Mouse (Mus musculus): ENCODE measurements around the gene Nup107. TPM values are rescaled to one million over a fixed set of nuclear protein-coding genes. Genes with fewer than 3 reads are reported as not detected.
"Not testable (repeated sequence)": the region's sequence is repeated elsewhere in the genome, so short reads cannot be mapped to it uniquely, and the experiment has no call there.

The Nup107 gene
- polyA plus RNA-seq, 1 experiment from 2014 or later, result 68.1 TPM

GRCm38 (mm10) chr10:117758344-117758743 lies 34.2 kb downstream of the Nup107 start:
- H3K27me3 ChIP-seq; H3K27ac ChIP-seq; ATAC-seq; H3K4me3 ChIP-seq; H3K9ac ChIP-seq; H3K9me3 ChIP-seq (replicated peaks); H3K4me2 ChIP-seq; H3K4me1 ChIP-seq: not testable (repeated sequence)
- WGBS, result 98% methylated on average over 3 of the region's 3 CpGs
- H3K36me3 ChIP-seq (ENCODE audit: poor library complexity, severe bottlenecking), result peaks cover 88% of the 10 kb centered on the region

GRCm38 (mm10) chr10:117757796-117758342 lies 34.6 kb downstream of the Nup107 start:
- Histone ChIP-seq H3K9ac (no peak overlapping the region), H3K9me3 (replicated peaks) (no peaks in the 10 kb centered on the region), H3K27ac (no peak overlapping the region), H3K4me1 (no peaks in the 10 kb centered on the region), H3K27me3 (no peaks in the 10 kb centered on the region), H3K4me2 (no peak overlapping the region), H3K36me3 (ENCODE audit: poor library complexity, severe bottlenecking) (peaks cover 88% of the 10 kb centered on the region), H3K4me3 (no peak overlapping the region)
- no peak for ATAC-seq
- 91% methylated on average over 7 of the region's 7 CpGs for WGBS

- Histone ChIP-seq H3K36me3 (ENCODE audit: poor library complexity, severe bottlenecking) (peaks cover 85% of the 10 kb centered on the region), H3K9me3 (replicated peaks) (no peaks in the 10 kb centered on the region), H3K4me1 (no peaks in the 10 kb centered on the region), H3K9ac (no peak overlapping the region), H3K4me3 (no peak overlapping the region), H3K4me2 (no peak overlapping the region), H3K27me3 (no peaks in the 10 kb centered on the region), H3K27ac (no peak overlapping the region)
- ATAC-seq, result no peak
- 93% methylated on average over 1 of the region's 1 CpGs for WGBS
Observed at GRCm38 (mm10) chr10:117757259-117757658, 35.2 kb downstream of the Nup107 start.

- no peak for ATAC-seq
- WGBS, result 92% methylated on average over 5 of the region's 5 CpGs
Observed at GRCm38 (mm10) chr10:117756784-117757183, 35.7 kb downstream of the Nup107 start.

GRCm38 (mm10) chr10:117755799-117756467 lies 36.6 kb downstream of the Nup107 start:
- H3K36me3 ChIP-seq (ENCODE audit: poor library complexity, severe bottlenecking), result peaks cover 86% of the 10 kb centered on the region
- no peaks in the 10 kb centered on the region for H3K9me3 ChIP-seq (replicated peaks)

More at GRCm38 (mm10) chr10:117756784-117757183, 35.7 kb downstream of the Nup107 start:
- Histone ChIP-seq H3K9me3 (replicated peaks) (no peaks in the 10 kb centered on the region), H3K27me3 (no peaks in the 10 kb centered on the region), H3K4me2 (no peak overlapping the region), H3K27ac (no peak overlapping the region), H3K4me1 (no peaks in the 10 kb centered on the region), H3K36me3 (ENCODE audit: poor library complexity, severe bottlenecking) (peaks cover 86% of the 10 kb centered on the region), H3K9ac (no peak overlapping the region), H3K4me3 (no peak overlapping the region)

GRCm38 (mm10) chr10:117755086-117755798 lies 37.3 kb downstream of the Nup107 start:
- H3K27me3 ChIP-seq, result no peaks in the 10 kb centered on the region
- no peak for ATAC-seq
- no peaks in the 10 kb centered on the region for H3K9me3 ChIP-seq (replicated peaks)
- no peaks in the 10 kb centered on the region for H3K4me1 ChIP-seq
- no peak overlapping the region for H3K4me2 ChIP-seq
- H3K27ac ChIP-seq, result no peak overlapping the region
- no peak overlapping the region for H3K4me3 ChIP-seq
- peaks cover 83% of the 10 kb centered on the region for H3K36me3 ChIP-seq (ENCODE audit: poor library complexity, severe bottlenecking)
- WGBS, result 90% methylated on average over 13 of the region's 13 CpGs
- no peak overlapping the region for H3K9ac ChIP-seq

More at GRCm38 (mm10) chr10:117755799-117756467, 36.6 kb downstream of the Nup107 start:
- no peaks in the 10 kb centered on the region for H3K27me3 ChIP-seq
- no peak overlapping the region for H3K4me3 ChIP-seq
- H3K27ac ChIP-seq, result no peak overlapping the region
- whole genome bisulfite sequencing, result 94% methylated on average over 11 of the region's 11 CpGs
- ATAC-seq, result no peak
- H3K4me1 ChIP-seq, result no peaks in the 10 kb centered on the region
- H3K9ac ChIP-seq, result no peak overlapping the region
- no peak overlapping the region for H3K4me2 ChIP-seq

- no peaks in the 10 kb centered on the region for H3K27me3 ChIP-seq
- 96% methylated on average over 7 of the region's 7 CpGs for WGBS
- H3K27ac ChIP-seq, result no peak overlapping the region
- H3K4me3 ChIP-seq, result no peak overlapping the region
- H3K4me2 ChIP-seq, result no peak overlapping the region
- no peaks in the 10 kb centered on the region for H3K9me3 ChIP-seq (replicated peaks)
- no peak for ATAC-seq
- H3K36me3 ChIP-seq (ENCODE audit: poor library complexity, severe bottlenecking), result peaks cover 83% of the 10 kb centered on the region
- no peaks in the 10 kb centered on the region for H3K4me1 ChIP-seq
- H3K9ac ChIP-seq, result no peak overlapping the region
Observed at GRCm38 (mm10) chr10:117754609-117754940, 37.9 kb downstream of the Nup107 start.

GRCm38 (mm10) chr10:117753711-117754608 lies 38.5 kb downstream of the Nup107 start:
- WGBS, result 94% methylated on average over 8 of the region's 8 CpGs
- no peak for ATAC-seq
- H3K27ac ChIP-seq, result no peak overlapping the region
- peaks cover 83% of the 10 kb centered on the region for H3K36me3 ChIP-seq (ENCODE audit: poor library complexity, severe bottlenecking)
- no peak overlapping the region for H3K4me3 ChIP-seq
- H3K4me1 ChIP-seq, result no peaks in the 10 kb centered on the region
- no peaks in the 10 kb centered on the region for H3K9me3 ChIP-seq (replicated peaks)
- H3K9ac ChIP-seq, result no peak overlapping the region
- H3K27me3 ChIP-seq, result no peaks in the 10 kb centered on the region
- H3K4me2 ChIP-seq, result no peak overlapping the region

- H3K4me1 ChIP-seq, result no peaks in the 10 kb centered on the region
- H3K27me3 ChIP-seq, result no peaks in the 10 kb centered on the region
- no peaks in the 10 kb centered on the region for H3K9me3 ChIP-seq (replicated peaks)
- H3K27ac ChIP-seq, result no peak overlapping the region
- no peak overlapping the region for H3K9ac ChIP-seq
- no peak for ATAC-seq
- H3K4me2 ChIP-seq, result no peak overlapping the region
- WGBS, result 96% methylated on average over 5 of the region's 5 CpGs
- peaks cover 78% of the 10 kb centered on the region for H3K36me3 ChIP-seq (ENCODE audit: poor library complexity, severe bottlenecking)
- no peak overlapping the region for H3K4me3 ChIP-seq
Observed at GRCm38 (mm10) chr10:117752851-117753647, 39.5 kb downstream of the Nup107 start.

GRCm38 (mm10) chr10:117752304-117752821 lies 40.1 kb downstream of the Nup107 start:
- H3K4me2 ChIP-seq, result no peak overlapping the region
- H3K27ac ChIP-seq, result no peak overlapping the region
- no peaks in the 10 kb centered on the region for H3K4me1 ChIP-seq
- no peaks in the 10 kb centered on the region for H3K9me3 ChIP-seq (replicated peaks)
- 98% methylated on average over 7 of the region's 7 CpGs for WGBS
- no peak for ATAC-seq
- no peaks in the 10 kb centered on the region for H3K27me3 ChIP-seq
- peaks cover 71% of the 10 kb centered on the region for H3K36me3 ChIP-seq (ENCODE audit: poor library complexity, severe bottlenecking)
- H3K4me3 ChIP-seq, result no peak overlapping the region
- no peak overlapping the region for H3K9ac ChIP-seq

GRCm38 (mm10) chr10:117751744-117752143 lies 40.8 kb downstream of the Nup107 start:
- no peak overlapping the region for H3K4me2 ChIP-seq
- H3K9me3 ChIP-seq (replicated peaks), result no peaks in the 10 kb centered on the region
- no peaks in the 10 kb centered on the region for H3K27me3 ChIP-seq
- no peak overlapping the region for H3K4me3 ChIP-seq
- H3K36me3 ChIP-seq (ENCODE audit: poor library complexity, severe bottlenecking), result peaks cover 65% of the 10 kb centered on the region
- 97% methylated on average over 6 of the region's 6 CpGs for WGBS
- ATAC-seq, result no peak
- no peak overlapping the region for H3K27ac ChIP-seq
- H3K4me1 ChIP-seq, result no peaks in the 10 kb centered on the region
- no peak overlapping the region for H3K9ac ChIP-seq

Measured in forebrain, embryonic 13.5 days (tissue).